Mouse (Mus musculus): ENCODE data around the gene Foxm1.

DNA sequence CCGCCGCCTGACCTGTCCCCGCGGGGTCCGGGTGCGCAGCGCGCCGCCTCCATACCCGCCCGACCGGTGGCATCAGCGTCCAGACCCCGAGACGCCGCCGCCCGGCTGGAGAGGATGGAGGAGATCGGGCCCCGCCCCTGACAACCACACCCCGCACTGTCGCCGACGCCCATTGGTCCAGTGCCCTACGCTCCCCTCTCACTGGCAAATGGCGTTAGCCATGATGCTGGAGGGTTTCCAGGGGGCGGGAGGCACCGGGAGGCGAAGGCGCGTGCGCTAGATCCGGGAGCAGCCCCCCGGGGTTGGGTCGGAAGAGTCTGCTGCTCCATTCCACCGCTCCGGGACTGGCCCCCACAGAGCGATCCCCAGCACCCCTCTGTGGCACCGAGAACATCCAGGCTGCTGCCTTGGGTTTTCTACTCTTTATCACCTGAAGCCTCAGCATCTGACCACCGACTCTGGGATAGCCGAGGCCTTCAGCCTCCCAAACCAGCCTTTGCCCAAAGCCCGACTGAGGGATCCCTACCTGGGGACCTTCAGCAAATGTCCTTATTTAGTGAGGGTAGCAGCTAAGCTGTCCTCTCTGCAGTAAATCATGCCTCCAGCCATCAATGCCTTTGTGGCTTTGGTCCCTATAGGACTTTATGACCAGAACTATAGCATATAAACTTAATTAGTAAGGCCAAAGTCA, 6.9 kb upstream of the Foxm1 start, which contains the start of gene Tulp3:
- TF ChIP-seq CTCF (IDR thresholded peaks at IDR 0.05; ENCODE audit: borderline replicate concordance, extremely low read depth, insufficient read depth, insufficient read length) (no peak), POLR2A (IDR thresholded peaks at IDR 0.05; ENCODE audit: borderline replicate concordance, extremely low read depth, insufficient read depth, insufficient read length, poor library complexity, severe bottlenecking) (peak; percentile 64)

All from brain, embryonic 14.5 days (tissue).